Mouse (Mus musculus) cortical plate, adult 2 months (tissue): ENCODE measurements around the gene Fam189b. TPM values are rescaled to one million over a fixed set of nuclear protein-coding genes. Genes with fewer than 3 reads are reported as not detected.

ENCODE experiments used
- H3K27ac ChIP-seq: fragments of 200-500 bp; 2 replicates; pipeline ENCODE4 v1.5.1; 2012; ENCODE audit warnings: low read length, control low read depth, inconsistent platforms; ENCODE audit not compliant: insufficient read depth
- H3K4me1 ChIP-seq: fragments of 200-500 bp; 2 replicates; pipeline ENCODE4 v1.6.1; 2011; ENCODE audit warnings: low read length; ENCODE audit not compliant: control insufficient read depth, insufficient read depth
- H3K4me3 ChIP-seq: fragments of 200-500 bp; 2 replicates; pipeline ENCODE4 v1.5.1; 2011; ENCODE audit warnings: mild to moderate bottlenecking, low read length, control low read depth; ENCODE audit not compliant: insufficient read depth
- CTCF ChIP-seq: fragments of 200-500 bp; IDR thresholded peaks from 2 replicates; pipeline ENCODE4 v1.5.1; 2011; ENCODE audit warnings: mild to moderate bottlenecking, control low read depth, low read length; ENCODE audit not compliant: insufficient read depth; ENCODE audit errors: extremely low read depth
- POLR2A ChIP-seq: fragments of 200-500 bp; IDR thresholded peaks from 2 replicates; pipeline ENCODE4 v1.6.1; 2011; ENCODE audit warnings: mild to moderate bottlenecking, low read length, control low read depth; ENCODE audit not compliant: insufficient read depth; ENCODE audit errors: extremely low read depth
- polyA plus RNA-seq: library from polyadenylated mRNA; depleted of rRNA; stranded (reverse); fragments of >200 nt; gene quantifications from 2 replicates; pipeline ENCODE4 v1.2.3, GENCODE M21; 2012; rRNA removed

Gene Fam189b
- polyA plus RNA-seq = 84.1 and 86.2 TPM in 2 replicates

DNA sequence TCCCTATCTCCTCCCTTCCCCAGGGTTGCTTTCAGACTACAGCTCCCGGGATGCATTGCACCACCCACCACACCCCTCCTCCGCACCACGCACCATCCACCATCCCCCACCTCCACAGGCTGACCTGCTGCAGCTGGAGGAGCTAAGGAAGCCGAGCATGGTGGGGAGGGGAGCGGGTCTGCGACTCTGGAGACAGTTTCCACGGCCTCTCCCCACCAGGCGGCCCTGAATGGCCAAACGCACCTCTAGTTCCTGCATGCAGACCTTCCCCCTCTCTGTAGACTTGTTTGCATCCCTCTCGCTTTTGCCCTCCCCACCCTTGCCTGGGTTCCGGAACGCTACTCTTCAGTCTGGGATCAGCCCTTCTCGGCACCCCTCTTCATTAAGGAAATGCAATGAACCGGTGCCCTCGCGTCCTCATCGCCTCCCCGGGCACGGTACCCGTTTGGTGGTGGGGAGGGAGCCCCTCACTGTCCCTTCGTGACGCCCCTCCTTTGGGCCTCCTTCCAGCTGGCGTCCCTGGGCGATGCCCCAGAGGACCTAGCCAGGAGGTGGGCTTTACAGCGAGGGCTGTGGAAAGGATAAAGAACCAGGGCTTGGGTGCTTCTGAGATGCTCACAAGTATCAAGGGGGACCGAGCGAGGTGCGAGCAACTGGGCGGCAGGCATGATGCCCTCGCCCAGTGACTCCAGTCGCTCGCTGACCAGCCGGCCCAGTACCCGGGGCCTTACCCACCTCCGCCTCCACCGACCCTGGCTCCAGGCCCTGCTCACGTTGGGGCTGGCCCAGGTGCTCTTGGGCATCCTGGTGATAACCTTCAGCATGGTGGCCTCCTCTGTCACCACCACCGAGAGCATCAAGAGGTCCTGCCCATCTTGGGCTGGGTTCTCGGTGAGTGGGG is at the start of gene Fam189b:
Fam189b (plus strand) TSS at position 86 of the 901 bp plus-strand sequence.
- Histone ChIP-seq H3K4me3 (peak within 1 kb of the TSS; percentile 59), H3K4me1 (no peaks in the 10 kb centered on the region; the same call in 1 of the 2 replicates), H3K27ac (peak within 1 kb of the TSS; percentile 29)
- TF ChIP-seq POLR2A (peak; percentile 94), CTCF (no peak)

DNA sequence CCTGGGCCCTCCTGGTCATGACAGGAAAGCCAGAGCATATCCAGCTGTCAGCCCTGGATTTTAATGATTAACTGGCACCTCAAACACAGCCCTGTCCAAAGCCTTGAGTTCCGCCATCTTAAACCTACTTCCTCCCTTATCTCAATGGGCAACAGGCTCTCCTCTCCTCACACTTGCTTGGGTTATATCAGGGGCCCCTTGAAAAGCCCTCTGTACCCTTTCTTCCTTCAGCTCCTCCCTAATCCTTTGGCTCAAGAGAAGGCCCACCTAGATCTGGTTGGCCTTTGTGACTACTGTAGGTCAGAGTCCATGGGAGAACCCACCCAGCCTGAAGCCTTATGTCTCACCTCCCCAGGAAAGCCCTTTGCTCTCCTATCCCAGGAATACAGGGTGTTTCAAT is 49.2 kb upstream of the Fam189b start:
- no peaks in the 10 kb centered on the region for H3K4me1 ChIP-seq
- no peak for TF ChIP-seq POLR2A
- TF ChIP-seq CTCF = no peak
- no peak overlapping the region for H3K4me3 ChIP-seq
- no peak overlapping the region for H3K27ac ChIP-seq

DNA sequence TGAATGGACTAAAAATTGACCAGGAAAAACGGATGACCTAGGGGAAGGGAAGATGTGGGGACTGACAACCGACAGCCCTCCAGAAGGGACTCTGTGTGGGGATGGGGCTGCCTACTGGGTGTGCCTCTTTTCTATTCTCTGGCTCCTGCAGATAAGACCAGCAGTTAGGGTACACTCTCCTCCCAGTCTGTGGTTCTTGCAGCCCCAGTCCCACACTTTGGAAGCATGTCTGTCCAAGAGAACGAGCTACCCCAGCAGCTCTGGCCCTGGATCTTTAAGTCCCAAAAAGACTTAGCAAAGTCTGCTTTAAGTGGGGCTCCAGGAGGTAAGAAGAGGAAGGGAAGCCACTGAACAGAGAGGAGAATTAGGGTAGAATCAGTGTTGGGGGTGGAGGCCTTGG is 47.0 kb upstream of the Fam189b start, which contains the start of gene Pklr:
Pklr (plus strand) TSS at position 185 of the 400 bp plus-strand sequence.
- Histone ChIP-seq H3K27ac (no peak within 1 kb of the TSS), H3K4me1 (no peaks in the 10 kb centered on the region), H3K4me3 (no peak within 1 kb of the TSS)
- TF ChIP-seq POLR2A (no peak), CTCF (no peak)

DNA sequence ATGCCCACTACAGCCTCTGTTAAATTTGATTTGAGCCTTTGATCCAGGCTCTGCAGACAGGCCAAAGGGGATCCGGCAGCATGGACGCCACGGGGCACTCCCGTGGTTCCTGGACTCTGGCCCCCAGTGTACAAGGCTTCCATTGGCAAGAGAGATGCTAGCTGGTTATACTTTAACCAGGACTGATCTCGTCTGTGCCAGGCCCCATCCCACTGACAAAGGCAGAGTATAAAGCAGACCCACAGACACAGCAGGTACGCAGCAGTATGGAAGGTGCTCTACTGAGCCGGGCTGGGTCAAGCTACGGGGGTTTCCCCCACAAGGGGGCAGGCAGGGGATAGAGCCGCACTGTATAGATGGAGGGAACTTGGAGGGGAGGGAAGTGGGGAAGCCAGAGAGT is 46.6 kb upstream of the Fam189b start:
- no peak overlapping the region for H3K4me3 ChIP-seq
- H3K27ac ChIP-seq = no peak overlapping the region
- H3K4me1 ChIP-seq = no peaks in the 10 kb centered on the region
- TF ChIP-seq POLR2A = no peak
- no peak for TF ChIP-seq CTCF

DNA sequence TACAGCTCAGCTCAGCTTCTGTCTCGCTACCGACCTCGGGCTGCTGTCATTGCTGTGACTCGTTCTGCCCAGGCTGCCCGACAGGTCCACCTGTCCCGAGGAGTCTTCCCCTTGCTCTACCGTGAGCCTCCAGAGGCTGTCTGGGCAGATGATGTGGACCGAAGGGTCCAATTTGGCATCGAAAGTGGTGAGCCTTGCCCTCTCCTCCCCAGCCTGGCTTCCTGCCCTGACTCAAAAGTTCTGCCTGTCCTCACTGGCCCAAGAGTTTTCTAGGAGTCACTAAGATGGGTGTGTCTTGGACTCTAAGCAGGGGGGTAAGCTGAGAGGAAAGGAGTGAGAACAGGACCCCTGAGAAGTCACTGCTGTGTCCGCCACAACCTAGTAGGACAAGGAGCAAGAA is 38.1 kb upstream of the Fam189b start:
- Histone ChIP-seq H3K4me3 (no peak overlapping the region), H3K27ac (no peak overlapping the region), H3K4me1 (no peaks in the 10 kb centered on the region)
- TF ChIP-seq POLR2A = no peak
- TF ChIP-seq CTCF = no peak

DNA sequence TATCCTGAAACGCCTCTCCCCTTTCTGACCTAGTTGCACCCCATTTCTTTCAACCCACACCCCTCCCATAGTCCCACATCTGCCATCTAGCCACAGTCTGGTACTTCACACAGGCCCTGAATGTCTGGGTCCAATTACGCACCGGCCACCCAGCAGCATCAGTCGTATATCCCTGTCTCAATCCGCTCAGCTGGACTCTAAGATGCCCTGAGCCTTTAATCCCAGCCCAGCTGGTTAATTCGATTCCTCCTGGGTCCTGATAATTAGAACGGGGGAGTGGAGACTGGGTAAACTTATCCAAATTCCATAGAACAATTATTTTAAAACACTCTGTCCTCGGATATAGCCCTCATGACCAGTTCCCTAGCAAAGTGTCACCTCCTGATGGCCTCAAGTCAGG is 37.4 kb upstream of the Fam189b start:
- Histone ChIP-seq H3K4me3 (no peak overlapping the region), H3K27ac (no peak overlapping the region), H3K4me1 (no peaks in the 10 kb centered on the region)
- TF ChIP-seq CTCF (no peak), POLR2A (no peak)

DNA sequence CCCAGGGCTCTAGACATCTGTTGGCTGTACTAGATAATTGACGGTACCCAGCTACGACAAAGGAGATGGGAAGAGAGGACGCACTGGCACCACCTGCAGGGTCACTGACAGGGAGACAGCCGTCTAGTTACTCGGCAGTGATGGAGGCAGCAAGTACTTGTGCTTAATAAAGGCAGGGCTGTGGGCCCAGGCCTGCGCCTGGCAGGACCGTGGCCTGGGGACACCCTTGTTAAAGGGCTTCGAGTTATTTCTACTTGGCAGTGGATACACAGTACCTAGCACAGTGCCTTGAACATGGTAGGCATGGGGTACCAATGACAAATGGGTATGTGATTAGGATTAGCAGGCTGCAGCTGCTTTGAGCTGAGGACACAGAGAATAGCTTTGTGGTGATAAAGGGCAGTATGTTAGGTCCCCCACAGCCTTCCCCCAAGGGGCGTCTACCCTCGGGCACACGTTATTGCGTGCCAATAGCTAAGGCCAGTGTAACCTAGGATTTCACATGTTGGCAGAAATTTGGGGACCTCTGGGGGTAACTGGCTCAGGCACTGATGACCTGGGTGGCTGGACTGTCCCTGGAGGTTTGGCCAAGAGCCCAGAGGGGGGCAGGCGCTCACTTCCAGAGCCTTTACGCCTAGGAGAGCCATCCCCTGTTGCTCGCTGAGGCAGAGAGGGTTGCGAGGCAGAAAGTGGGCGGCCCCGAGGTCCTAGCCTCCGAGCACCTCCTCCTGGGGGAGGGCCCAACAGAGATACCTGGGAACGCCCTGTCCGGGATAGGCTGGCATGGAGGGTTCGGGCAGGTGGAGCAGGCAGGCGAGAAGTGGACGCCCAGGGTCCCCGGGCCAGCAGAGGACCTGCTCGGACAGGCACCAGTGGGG is 35.6 kb upstream of the Fam189b start:
- Histone ChIP-seq H3K27ac (no peak overlapping the region), H3K4me3 (no peak overlapping the region), H3K4me1 (no peaks in the 10 kb centered on the region)
- TF ChIP-seq CTCF (no peak), POLR2A (no peak)

DNA sequence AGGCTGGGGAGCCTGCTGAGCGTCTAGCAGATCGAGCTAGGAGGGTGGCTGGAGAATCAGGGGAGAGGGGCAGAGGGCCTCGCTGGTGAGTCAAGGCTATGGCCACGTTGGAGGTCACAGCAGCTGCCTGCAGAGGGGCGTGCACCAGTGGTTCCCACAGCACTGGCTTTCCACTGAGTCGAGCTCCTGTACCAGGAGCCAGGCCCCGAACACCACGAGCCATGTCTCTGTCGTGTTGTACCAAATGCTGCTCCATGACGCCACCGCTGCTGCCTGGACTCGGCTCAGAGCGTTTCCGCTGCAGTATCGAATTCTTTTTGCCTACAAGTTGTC is 35.0 kb upstream of the Fam189b start:
- no peak overlapping the region for H3K4me3 ChIP-seq
- no peak for TF ChIP-seq POLR2A
- TF ChIP-seq CTCF = no peak
- no peak overlapping the region for H3K27ac ChIP-seq
- H3K4me1 ChIP-seq = no peaks in the 10 kb centered on the region

DNA sequence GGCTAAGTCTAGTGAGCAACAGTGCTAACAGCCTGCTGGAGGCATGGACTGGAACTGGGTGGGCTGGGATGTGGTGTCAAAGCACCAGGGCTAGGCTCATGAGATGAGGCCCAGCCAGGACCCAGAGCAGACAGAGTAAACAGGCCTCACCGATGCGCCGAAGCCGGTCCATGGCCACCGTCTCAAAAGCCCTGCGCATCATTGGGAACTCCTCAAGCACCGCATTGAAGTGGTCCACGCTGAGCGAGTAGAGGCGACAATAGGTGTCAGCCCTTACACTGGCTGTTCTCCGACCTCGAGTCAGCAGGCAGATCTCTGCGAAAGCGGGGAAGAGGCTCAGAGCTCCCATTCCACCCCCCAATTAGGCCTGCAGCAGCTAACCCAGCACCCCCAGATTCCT is 34.4 kb upstream of the Fam189b start:
- Histone ChIP-seq H3K27ac (no peak overlapping the region), H3K4me1 (no peaks in the 10 kb centered on the region), H3K4me3 (no peak overlapping the region)
- TF ChIP-seq POLR2A (no peak), CTCF (no peak)
